Mouse (Mus musculus): ENCODE data around the gene Rem2.

Gene Rem2

GRCm38 (mm10) chr14:54443712-54444618 is 31.9 kb upstream of the Rem2 start:
- in situ Hi-C loops (cut with MseI, MboI) = no loop called here

GRCm38 (mm10) chr14:54445476-54445875 is 30.4 kb upstream of the Rem2 start:
- in situ Hi-C loops (cut with MseI, MboI) = no loop called here

GRCm38 (mm10) chr14:54453566-54453965 is 22.3 kb upstream of the Rem2 start:
- in situ Hi-C loops (cut with MseI, MboI) = loop anchor here in 1 of 2 experiments (5.0 kb wide), 1 partner anchor 36 kb away; the partner anchor contains the start of gene Slc7a7

- in situ Hi-C loops (cut with MseI, MboI) = loop anchor here in 1 of 2 experiments (5.0 kb wide), 1 partner anchor 38 kb away; the partner anchor contains the start of gene Slc7a7
Measured at GRCm38 (mm10) chr14:54454669-54455528, 21.0 kb upstream of the Rem2 start.

- in situ Hi-C loops (cut with MseI, MboI) = no loop called here
Measured at GRCm38 (mm10) chr14:54457907-54458569, 17.9 kb upstream of the Rem2 start.

GRCm38 (mm10) chr14:54462146-54462545 is 13.8 kb upstream of the Rem2 start:
- in situ Hi-C loops (cut with MseI, MboI) = no loop called here

- in situ Hi-C loops (cut with MseI, MboI) = no loop called here
Measured at GRCm38 (mm10) chr14:54463108-54463958, 12.6 kb upstream of the Rem2 start.

GRCm38 (mm10) chr14:54463959-54464292 is 12.0 kb upstream of the Rem2 start, which contains the start of gene Lrp10:
Lrp10 (plus strand) TSS chr14:54464137.
- in situ Hi-C loops (cut with MseI, MboI) = no loop called here

GRCm38 (mm10) chr14:54464293-54465005 is 11.5 kb upstream of the Rem2 start:
- in situ Hi-C loops (cut with MseI, MboI) = no loop called here

GRCm38 (mm10) chr14:54471467-54471866 is 4.4 kb upstream of the Rem2 start:
- in situ Hi-C loops (cut with MseI, MboI) = no loop called here

- in situ Hi-C loops (cut with MseI, MboI) = no loop called here
Measured at GRCm38 (mm10) chr14:54472671-54473070, 3.2 kb upstream of the Rem2 start.

- in situ Hi-C loops (cut with MseI, MboI) = no loop called here
Measured at GRCm38 (mm10) chr14:54474744-54475143, 1.2 kb upstream of the Rem2 start.

GRCm38 (mm10) chr14:54477172-54477909 is 1.4 kb downstream of the Rem2 start:
- in situ Hi-C loops (cut with MseI, MboI) = no loop called here

- in situ Hi-C loops (cut with MseI, MboI) = no loop called here
Measured at GRCm38 (mm10) chr14:54479451-54479920, 3.6 kb downstream of the Rem2 start.

GRCm38 (mm10) chr14:54480673-54481072 is 4.8 kb downstream of the Rem2 start:
- in situ Hi-C loops (cut with MseI, MboI) = no loop called here

- in situ Hi-C loops (cut with MseI, MboI) = no loop called here
Measured at GRCm38 (mm10) chr14:54481402-54481801, 5.5 kb downstream of the Rem2 start.

GRCm38 (mm10) chr14:54482498-54482897 is 6.6 kb downstream of the Rem2 start:
- in situ Hi-C loops (cut with MseI, MboI) = no loop called here

GRCm38 (mm10) chr14:54485899-54486298 is 10.0 kb downstream of the Rem2 start:
- in situ Hi-C loops (cut with MseI, MboI) = no loop called here

- in situ Hi-C loops (cut with MseI, MboI) = no loop called here
Measured at GRCm38 (mm10) chr14:54487732-54488131, 11.8 kb downstream of the Rem2 start.
